Mouse (Mus musculus) frontal cortex, postnatal 25 days (tissue): ENCODE results near the gene Rbms2.
"Not testable (repeated sequence)": the region's sequence is repeated elsewhere in the genome, so short reads cannot be mapped to it uniquely, and the experiment has no call there.

Experiments
- DNase-seq, 2 experiments: peaks; one replicate each; pipeline ENCODE4 v3.0.0; 2022; ENCODE audit warnings: low spot score in 2 of 2

The Rbms2 gene

GRCm38 (mm10) chr10:128193113-128193512, 13.0 kb upstream of the Rbms2 start:
- no peak for DNase-seq

GRCm38 (mm10) chr10:128192030-128192766, 12.1 kb upstream of the Rbms2 start:
- DNase-seq = not testable (repeated sequence)

- DNase-seq = no peak
Measured at GRCm38 (mm10) chr10:128191472-128191871, 11.4 kb upstream of the Rbms2 start.

- peak; percentile 72 to 78 for DNase-seq
Measured at GRCm38 (mm10) chr10:128188242-128188877, 8.3 kb upstream of the Rbms2 start.

GRCm38 (mm10) chr10:128187181-128187605, 7.1 kb upstream of the Rbms2 start:
- DNase-seq = no peak

GRCm38 (mm10) chr10:128185959-128186358, 5.9 kb upstream of the Rbms2 start:
- peak; percentile 65 to 68 for DNase-seq

- DNase-seq = no peak
Measured at GRCm38 (mm10) chr10:128185277-128185940, 5.3 kb upstream of the Rbms2 start.

- no peak for DNase-seq
Measured at GRCm38 (mm10) chr10:128184296-128184695, 4.2 kb upstream of the Rbms2 start.

GRCm38 (mm10) chr10:128177316-128177715, 2.8 kb downstream of the Rbms2 start:
- DNase-seq = no peak

- peak in 1 of 2 experiments; percentile 13 for DNase-seq
Measured at GRCm38 (mm10) chr10:128175996-128176755, 3.9 kb downstream of the Rbms2 start.

GRCm38 (mm10) chr10:128175302-128175701, 4.8 kb downstream of the Rbms2 start:
- DNase-seq = no peak

GRCm38 (mm10) chr10:128171348-128171747, 8.7 kb downstream of the Rbms2 start:
- DNase-seq = not testable (repeated sequence)

GRCm38 (mm10) chr10:128167091-128167490, 13.0 kb downstream of the Rbms2 start:
- DNase-seq = no peak

- not testable (repeated sequence) for DNase-seq
Measured at GRCm38 (mm10) chr10:128165726-128166125, 14.4 kb downstream of the Rbms2 start.

- DNase-seq = no peak
Measured at GRCm38 (mm10) chr10:128153978-128154377, 26.1 kb downstream of the Rbms2 start.

- no peak for DNase-seq
Measured at GRCm38 (mm10) chr10:128150941-128151340, 29.2 kb downstream of the Rbms2 start.

GRCm38 (mm10) chr10:128149592-128149991, 30.5 kb downstream of the Rbms2 start:
- no peak for DNase-seq

- no peak for DNase-seq
Measured at GRCm38 (mm10) chr10:128148789-128149365, 31.2 kb downstream of the Rbms2 start.

- no peak for DNase-seq
Measured at GRCm38 (mm10) chr10:128144961-128145360, 35.1 kb downstream of the Rbms2 start.

GRCm38 (mm10) chr10:128143659-128144058, 36.4 kb downstream of the Rbms2 start:
- DNase-seq = no peak

- DNase-seq = no peak
Measured at GRCm38 (mm10) chr10:128142165-128142564, 37.9 kb downstream of the Rbms2 start.
